Mouse (Mus musculus): ENCODE measurements around the gene Srcin1. TPM values are rescaled to one million over a fixed set of nuclear protein-coding genes. Genes with fewer than 3 reads are reported as not detected.

Srcin1 gene
- 1 to 10 TPM; 1.1 to 1.4 TPM for total RNA-seq (2021)
- long read RNA-seq, experiment 1, partial matches to known transcripts: 1 of 2 reads
- long read RNA-seq, experiment 1, other reads (novel, unspliced or antisense): 1 of 2 reads
- long read RNA-seq, experiment 2, partial matches to known transcripts: 0 of 1 reads
- long read RNA-seq, experiment 2, other reads (novel, unspliced or antisense): 1 of 1 reads

- DNase-seq: peak; percentile 67
These were observed at the start of gene Srcin1 for GRCm38 (mm10) chr11:97576136-97576906. Gene Srcin1 (minus strand): TSS chr11:97576186.

DNA sequence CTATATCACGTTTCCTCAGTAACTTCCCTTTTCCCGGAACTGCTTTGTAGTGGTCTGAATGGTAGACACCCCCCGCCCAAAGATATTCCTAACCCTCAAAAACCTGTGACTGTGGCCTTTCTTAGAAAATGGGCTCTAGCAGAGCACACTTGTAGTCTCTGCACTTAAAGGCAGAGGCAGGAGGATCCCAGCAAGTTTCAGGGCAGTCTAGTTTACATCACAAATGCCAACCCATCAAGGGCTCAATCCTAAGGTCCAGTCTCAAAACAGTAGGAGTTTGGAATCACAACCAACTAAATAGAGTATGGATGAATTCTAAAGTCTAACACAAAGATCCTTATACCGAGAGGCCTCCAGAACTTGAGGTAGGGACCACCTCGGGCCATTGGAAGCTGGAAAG is 49.6 kb upstream of the Srcin1 start:
- no peak for DNase-seq

DNA sequence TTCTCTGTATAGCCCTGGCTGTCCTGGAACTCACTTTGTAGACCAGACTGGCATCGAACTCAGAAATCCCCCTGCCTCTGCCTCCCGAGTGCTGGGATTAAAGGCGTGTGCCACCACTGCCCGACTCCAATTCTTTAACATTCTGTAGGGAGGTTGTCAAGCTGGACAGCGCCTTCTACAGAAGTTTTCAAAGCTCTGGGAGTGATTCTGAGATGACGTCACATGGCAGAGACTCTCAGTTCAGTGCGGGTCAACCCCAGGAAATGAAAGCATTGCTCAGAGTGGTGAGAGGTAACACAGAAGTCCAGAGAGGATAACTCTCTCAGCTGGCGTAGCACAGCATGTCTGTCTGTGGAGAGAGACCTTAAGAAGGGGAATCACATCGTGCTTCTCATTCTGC is 47.2 kb upstream of the Srcin1 start:
- no peak for DNase-seq

DNA sequence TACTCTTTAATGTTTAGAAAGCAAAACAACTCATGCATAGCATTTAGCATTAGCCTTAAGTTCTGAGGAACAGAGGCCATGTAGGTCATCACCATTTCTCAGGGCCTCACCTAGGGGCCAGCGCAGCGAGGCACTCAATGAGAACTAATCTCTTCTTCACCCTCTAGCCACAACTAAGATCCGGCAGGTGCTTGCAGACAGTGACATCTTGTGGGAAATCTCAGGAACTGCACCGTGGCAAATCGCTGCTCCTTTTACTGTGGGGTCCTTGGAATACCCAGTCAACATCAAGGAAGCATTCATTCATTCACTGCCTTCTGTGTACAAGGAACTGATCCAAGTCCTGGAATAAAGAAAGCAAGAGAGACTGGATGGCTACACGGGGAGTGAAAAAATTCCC is 46.5 kb upstream of the Srcin1 start:
- peak; percentile 60 for DNase-seq

DNA sequence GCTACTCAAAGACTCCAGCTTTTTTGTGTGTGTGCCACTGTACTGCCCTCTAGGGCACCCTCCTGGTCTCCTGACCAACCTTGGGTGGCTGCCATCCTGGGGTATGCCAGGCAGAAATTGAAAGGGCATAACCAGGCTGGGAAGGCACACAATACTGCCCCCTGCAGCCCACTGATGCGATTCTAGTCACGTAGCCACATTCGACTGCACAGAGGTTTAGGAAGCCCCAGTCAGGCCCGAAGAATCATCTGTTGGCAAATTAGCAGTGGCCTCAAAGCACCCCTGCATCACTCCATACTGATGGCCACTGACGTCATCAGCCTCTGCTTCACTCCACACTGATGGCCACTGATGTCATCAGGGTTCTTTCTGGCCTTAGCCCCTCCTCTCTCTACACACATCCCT is 43.4 kb upstream of the Srcin1 start:
- peak; percentile 62 for DNase-seq

GRCm38 (mm10) chr11:97618368-97618767 is 42.4 kb upstream of the Srcin1 start:
- no peak for DNase-seq

DNA sequence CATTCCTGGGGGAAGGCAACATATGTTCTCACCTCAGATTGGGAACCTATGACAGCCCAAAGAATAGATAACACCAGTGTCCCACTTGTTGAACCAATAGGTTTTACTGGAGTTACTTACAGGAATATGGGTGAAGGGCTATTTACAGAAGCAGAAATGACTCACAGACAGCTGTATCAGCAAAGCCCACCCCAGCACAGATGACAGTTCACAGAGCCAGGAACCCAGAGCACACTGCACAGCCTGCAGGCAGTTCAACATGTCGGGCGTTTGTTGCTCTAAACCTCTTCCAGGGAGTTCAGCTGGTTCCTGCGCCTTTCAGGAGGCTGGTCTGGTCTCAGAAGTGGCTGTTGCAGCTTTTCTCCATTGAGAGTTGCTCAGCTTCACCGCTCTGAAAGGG is 39.3 kb upstream of the Srcin1 start:
- DNase-seq: no peak

DNA sequence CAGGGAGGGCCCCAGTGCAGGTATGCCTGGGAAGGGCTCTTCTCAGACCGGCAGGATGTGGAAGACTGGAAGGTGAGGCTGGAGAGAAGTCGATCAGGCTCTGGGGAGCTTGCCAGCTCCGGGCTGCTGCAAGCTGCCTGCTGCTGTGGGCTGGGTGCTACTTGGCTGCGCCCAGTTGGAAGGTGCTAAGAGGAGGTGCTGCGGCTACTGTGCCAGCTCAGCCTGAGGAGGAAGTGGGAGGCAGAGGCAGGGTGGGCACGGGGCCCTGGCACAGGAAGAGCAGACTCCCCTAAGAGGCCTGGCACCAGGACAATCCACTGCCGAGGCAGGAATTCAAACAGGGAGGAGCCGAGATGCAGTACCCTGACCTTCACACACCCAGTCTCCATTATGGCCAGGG is 35.1 kb upstream of the Srcin1 start:
- no peak for DNase-seq

DNA sequence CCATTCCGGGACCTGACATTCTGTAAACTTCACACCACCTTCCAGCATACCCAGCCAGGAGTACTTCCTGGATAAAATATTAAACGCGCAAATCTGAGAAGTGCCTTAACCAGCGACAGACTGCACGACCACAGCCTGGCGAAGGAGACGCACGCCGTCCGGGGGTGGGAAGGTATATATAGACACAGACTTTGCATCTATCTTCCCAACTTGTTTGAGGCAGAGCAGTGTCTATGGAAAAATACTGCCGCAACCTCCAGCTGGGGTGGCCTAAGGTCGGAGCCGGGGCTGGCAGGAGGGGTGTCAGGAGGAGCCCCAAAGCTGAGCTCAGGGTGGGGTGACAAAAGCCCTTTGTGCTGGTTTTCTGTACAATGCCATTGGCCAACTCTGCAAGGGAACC is 33.8 kb upstream of the Srcin1 start:
- DNase-seq: no peak

GRCm38 (mm10) chr11:97608933-97609332 is 32.9 kb upstream of the Srcin1 start:
- DNase-seq: no peak

DNA sequence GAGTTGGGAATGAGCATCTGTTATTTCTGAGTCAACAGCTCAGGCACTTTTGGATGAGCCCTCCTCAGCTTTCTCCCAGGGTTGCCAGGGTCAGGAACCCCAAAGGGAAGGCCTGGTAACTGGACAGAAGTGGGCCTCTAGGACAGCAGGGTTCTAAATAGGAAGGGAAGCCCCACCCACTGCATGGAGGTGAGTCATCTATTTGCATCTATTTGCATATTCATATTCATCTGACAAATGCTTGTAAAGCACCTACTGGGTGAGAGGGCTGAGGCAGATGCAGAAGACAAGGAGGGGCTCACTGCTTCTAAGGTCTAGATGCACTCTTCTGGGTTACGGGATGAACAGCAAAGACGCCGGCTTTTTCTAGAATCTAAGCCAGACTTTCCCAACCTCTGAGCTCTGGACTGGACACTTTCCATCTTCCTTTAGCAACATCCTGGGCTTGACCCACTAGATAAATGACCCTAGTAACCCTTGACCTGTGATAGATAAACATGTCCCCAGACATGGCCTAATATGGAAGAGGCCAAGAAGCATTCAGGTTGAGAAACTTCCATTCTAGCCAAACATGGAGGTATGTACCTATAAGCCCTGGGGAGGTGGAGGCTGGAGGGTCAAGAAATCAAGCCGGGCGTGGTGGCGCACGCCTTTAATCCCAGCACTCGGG is 31.2 kb upstream of the Srcin1 start:
- no peak for DNase-seq

- DNase-seq: peak; percentile 37
These were observed 27.9 kb upstream of the Srcin1 start for GRCm38 (mm10) chr11:97603891-97604290.

- no peak for DNase-seq
These were observed 26.2 kb upstream of the Srcin1 start for GRCm38 (mm10) chr11:97602223-97602622.

DNA sequence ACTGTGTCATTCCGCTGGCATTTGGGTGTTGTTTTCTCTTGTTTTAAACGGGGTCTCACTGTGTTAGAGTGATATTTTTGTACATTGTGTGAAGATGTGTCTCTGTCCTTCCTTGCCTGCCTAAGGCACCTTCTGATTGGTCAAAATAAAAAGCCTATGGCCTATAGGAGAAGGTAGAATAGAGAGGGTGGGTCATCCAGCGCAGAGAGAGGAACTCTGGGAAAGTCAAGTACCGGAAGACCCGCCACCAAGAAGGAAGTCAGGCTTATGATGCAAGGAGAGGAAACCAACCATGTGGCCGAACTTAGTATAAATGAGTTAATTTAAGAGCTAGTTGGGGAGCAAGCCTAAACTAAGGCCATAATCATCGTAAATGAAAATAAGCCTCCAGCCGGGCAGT is 23.1 kb upstream of the Srcin1 start:
- DNase-seq: no peak

GRCm38 (mm10) chr11:97597945-97598691 is 22.1 kb upstream of the Srcin1 start:
- no peak for DNase-seq

DNA sequence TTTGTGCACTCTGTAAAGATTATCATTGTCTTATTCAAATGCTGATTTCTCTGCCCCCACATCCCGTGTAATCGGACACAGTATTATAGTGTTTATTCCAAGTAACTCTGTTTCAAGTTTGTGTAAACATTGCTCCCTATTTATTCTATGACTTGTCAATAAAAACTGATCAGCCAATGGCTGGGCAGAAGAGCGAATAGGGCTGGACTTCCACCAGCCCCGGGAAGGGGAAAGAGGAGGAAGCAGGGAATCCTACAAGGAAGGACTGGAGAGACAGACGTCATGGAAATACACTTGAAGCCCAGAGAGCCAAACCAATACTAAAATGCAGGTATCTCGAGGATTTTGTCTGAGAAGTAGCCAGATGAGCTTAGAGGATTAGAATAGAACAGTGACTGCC is 18.1 kb upstream of the Srcin1 start:
- DNase-seq: no peak

- DNase-seq: no peak
These were observed 15.9 kb upstream of the Srcin1 start for GRCm38 (mm10) chr11:97591910-97592309.

DNA sequence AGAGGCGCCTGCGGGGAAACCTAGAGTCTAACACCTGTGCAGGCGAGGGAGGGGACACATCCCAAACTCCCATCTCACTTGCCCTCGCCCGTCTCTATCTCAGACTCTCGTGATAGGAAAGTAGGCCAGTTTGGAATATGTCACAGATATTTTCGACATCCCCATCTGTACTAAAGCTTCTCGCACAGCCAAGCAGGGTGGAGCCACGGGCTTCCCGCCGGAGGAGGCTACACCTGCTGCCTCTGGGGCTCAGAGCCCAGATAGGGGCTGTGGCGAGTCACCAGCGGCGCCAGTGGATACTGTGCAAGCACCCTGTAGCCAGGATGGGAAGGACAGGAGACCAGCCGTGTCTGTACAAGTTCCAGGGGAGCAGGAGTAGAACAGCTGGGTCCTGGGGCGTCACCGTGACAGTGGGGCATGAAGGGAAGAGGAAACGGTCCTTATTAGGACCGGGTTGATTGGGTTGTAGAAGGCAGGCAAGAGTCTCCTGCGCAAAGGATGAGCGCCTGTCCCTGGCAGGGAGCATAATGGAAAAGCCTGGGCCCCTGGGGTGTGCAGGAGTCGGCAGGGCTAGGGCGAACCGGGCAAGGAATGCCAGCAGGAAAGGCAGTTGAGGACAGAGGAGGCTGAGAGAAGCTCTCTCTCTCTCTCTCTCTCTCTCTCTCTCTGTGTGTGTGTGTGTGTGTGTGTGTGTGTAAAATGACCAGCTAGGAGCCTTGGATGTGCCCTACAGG is 14.4 kb upstream of the Srcin1 start:
- DNase-seq: no peak

GRCm38 (mm10) chr11:97589216-97589615 is 13.2 kb upstream of the Srcin1 start:
- DNase-seq: no peak

- no peak for DNase-seq
These were observed 9.9 kb upstream of the Srcin1 start for GRCm38 (mm10) chr11:97585932-97586331.

GRCm38 (mm10) chr11:97584476-97584875 is 8.5 kb upstream of the Srcin1 start:
- DNase-seq: no peak
